Mouse (Mus musculus) megakaryocyte, embryonic 14.5 days (primary cell): ENCODE results near the gene Jag2.

ENCODE experiments used
- FLI1 ChIP-seq: IDR thresholded peaks from 2 replicates; pipeline ENCODE4 v1.6.1; 2012; ENCODE audit warnings: low read length, inconsistent platforms, mixed read lengths
- GATA1 ChIP-seq: IDR thresholded peaks from 3 replicates; pipeline ENCODE4 v1.6.1; 2012; ENCODE audit warnings: mixed read lengths, low read length, inconsistent platforms, borderline replicate concordance

- TF ChIP-seq GATA1 (no peak), FLI1 (no peak)
These were observed 11.7 kb upstream of the Jag2 start for GRCm38 (mm10) chr12:112941156-112941775.
